Mouse (Mus musculus) embryonic facial prominence, embryonic 14.5 days (tissue): ENCODE measurements around the gene Lrriq3. TPM values are rescaled to one million over a fixed set of nuclear protein-coding genes. Genes with fewer than 3 reads are reported as not detected.

Source experiments
- ATAC-seq: fragments of 200-750 bp; cut with Nextera tagmentation; 2 replicates; pipeline ENCODE4 v1.8.0; 2017; ENCODE audit warnings: low read depth, moderate number of reproducible peaks, moderate TSS enrichment
- DNase-seq: peaks from one replicate; pipeline ENCODE4 v3.0.0-alpha.2; 2015; ENCODE audit warnings: low spot score
- H3K27ac ChIP-seq: fragments of 300-500 bp; sonication (generic); replicated peaks from 2 replicates; pipeline ENCODE4 v1.5.1; 2014; ENCODE audit warnings: low read depth, mild to moderate bottlenecking, low read length, moderate library complexity
- H3K27me3 ChIP-seq: fragments of 300-500 bp; sonication (generic); replicated peaks from 2 replicates; pipeline ENCODE4 v1.6.1; 2014; ENCODE audit warnings: low read length; ENCODE audit not compliant: control insufficient read depth, insufficient read depth
- H3K36me3 ChIP-seq: fragments of 300-500 bp; sonication (generic); 2 replicates; pipeline ENCODE4 v1.6.1; 2014; ENCODE audit warnings: low read length, mixed read lengths; ENCODE audit not compliant: control insufficient read depth, insufficient read depth
- H3K4me1 ChIP-seq: fragments of 300-500 bp; sonication (generic); 2 replicates; pipeline ENCODE4 v1.6.1; 2014; ENCODE audit warnings: antibody characterized with exemption, low read length; ENCODE audit not compliant: control insufficient read depth, insufficient read depth
- H3K4me2 ChIP-seq: fragments of 300-500 bp; sonication (generic); 2 replicates; pipeline ENCODE4 v1.6.1; 2014; ENCODE audit warnings: low read depth, mild to moderate bottlenecking, low read length, moderate library complexity, mixed read lengths
- H3K4me3 ChIP-seq: fragments of 300-500 bp; sonication (generic); 2 replicates; pipeline ENCODE4 v1.5.1; 2014; ENCODE audit warnings: low read depth, mild to moderate bottlenecking, low read length
- H3K9ac ChIP-seq: fragments of 300-500 bp; sonication (generic); 2 replicates; pipeline ENCODE4 v1.6.1; 2014; ENCODE audit warnings: low read depth, mild to moderate bottlenecking, low read length, moderate library complexity, mixed read lengths
- H3K9me3 ChIP-seq: fragments of 300-500 bp; sonication (generic); 2 replicates; pipeline ENCODE4 v1.6.1; 2016; ENCODE audit warnings: low read length; ENCODE audit not compliant: control insufficient read depth
- WGBS: fragments of 180-500 bp; shearing (Covaris S2); extraction: QIAGEN DNeasy Blood & Tissue Kit; methylation state at CpG from one replicate; pipeline ENCODE4 v1.1.7; 2014; 5-methylcytosine and 5-hydroxymethylcytosine counted together
- polyA plus RNA-seq: library from polyadenylated mRNA; unstranded; fragments of >200 nt; fragmentation: Nextera tagmentation; extraction: Ambion mirVana; gene quantifications from 2 replicates; pipeline ENCODE4 v1.2.1, GENCODE M21; 2014

Gene Lrriq3
- polyA plus RNA-seq, 1 experiment from 2014 or later: 1.0 TPM

DNA sequence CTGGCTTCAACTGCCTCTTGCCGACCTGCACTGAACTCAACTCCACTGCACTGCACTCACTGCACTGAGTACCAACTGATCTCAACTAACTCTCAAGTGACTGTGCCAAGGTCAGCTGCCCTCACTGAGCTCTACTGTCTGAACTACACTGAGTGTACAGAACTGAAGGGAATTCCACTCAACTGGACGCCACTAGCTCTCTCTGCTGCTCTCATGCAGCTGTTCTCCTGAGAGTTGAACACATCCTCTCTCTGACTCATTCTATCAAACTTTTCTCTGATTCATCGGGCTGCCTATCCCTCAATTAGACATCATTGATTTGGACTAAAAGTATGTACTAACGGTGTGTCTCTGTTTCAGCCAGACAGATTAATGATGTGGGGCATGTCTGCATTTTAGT, 15.3 kb upstream of the Lrriq3 start:
- 74% methylated on average over 4 of the region's 4 CpGs for WGBS

GRCm38 (mm10) chr3:155092081-155092480, 1.2 kb upstream of the Lrriq3 start:
- 93% methylated on average over 6 of the region's 6 CpGs for WGBS
- Histone ChIP-seq H3K9me3 (no peaks in the 10 kb centered on the region), H3K9ac (no peak overlapping the region), H3K27me3 (no peaks in the 10 kb centered on the region), H3K4me3 (peak overlapping the region; percentile 48; the same call in 1 of the 2 replicates), H3K4me1 (0 out of 2 replicates have a peak, but pooled peaks cover 3% of the 10 kb centered on the region), H3K4me2 (peak overlapping the region; percentile 64), H3K36me3 (peaks cover 25% of the 10 kb centered on the region), H3K27ac (no peak overlapping the region)
- DNase-seq (no peak), ATAC-seq (no peak)

More for the DNA sequence above, 15.3 kb upstream of the Lrriq3 start:
- Histone ChIP-seq H3K4me1 (no peaks in the 10 kb centered on the region), H3K27ac (no peak overlapping the region), H3K36me3 (no peaks in the 10 kb centered on the region), H3K4me3 (no peak overlapping the region), H3K9ac (no peak overlapping the region), H3K9me3 (no peaks in the 10 kb centered on the region), H3K4me2 (no peak overlapping the region), H3K27me3 (no peaks in the 10 kb centered on the region)
- DNase-seq (no peak), ATAC-seq (no peak)

- no peak overlapping the region for H3K4me2 ChIP-seq
- no peak overlapping the region for H3K4me3 ChIP-seq
- H3K36me3 ChIP-seq: no peaks in the 10 kb centered on the region
- H3K9me3 ChIP-seq: no peaks in the 10 kb centered on the region
- H3K27ac ChIP-seq: no peak overlapping the region
- no peaks in the 10 kb centered on the region for H3K4me1 ChIP-seq
- DNase-seq: no peak
- WGBS: 80% methylated on average over 1 of the region's 1 CpGs
- no peak for ATAC-seq
- H3K27me3 ChIP-seq: no peaks in the 10 kb centered on the region
- H3K9ac ChIP-seq: no peak overlapping the region
These were observed 6.0 kb downstream of the Lrriq3 start for GRCm38 (mm10) chr3:155099266-155099665.

GRCm38 (mm10) chr3:155105957-155106356, 12.7 kb downstream of the Lrriq3 start:
- no peaks in the 10 kb centered on the region for H3K27me3 ChIP-seq
- H3K9me3 ChIP-seq: no peaks in the 10 kb centered on the region
- no peak overlapping the region for H3K9ac ChIP-seq
- H3K27ac ChIP-seq: no peak overlapping the region
- H3K4me1 ChIP-seq: no peaks in the 10 kb centered on the region
- DNase-seq (no peak), ATAC-seq (no peak)
- no peak overlapping the region for H3K4me2 ChIP-seq
- 42% methylated on average over 1 of the region's 1 CpGs for WGBS
- no peaks in the 10 kb centered on the region for H3K36me3 ChIP-seq
- H3K4me3 ChIP-seq: no peak overlapping the region

GRCm38 (mm10) chr3:155137737-155138136, 44.5 kb downstream of the Lrriq3 start:
- H3K27ac ChIP-seq: no peak overlapping the region
- DNase-seq (no peak), ATAC-seq (no peak)
- WGBS: 83% methylated on average over 5 of the region's 5 CpGs
- no peaks in the 10 kb centered on the region for H3K27me3 ChIP-seq
- H3K9ac ChIP-seq: no peak overlapping the region
- H3K36me3 ChIP-seq: no peaks in the 10 kb centered on the region
- no peak overlapping the region for H3K4me2 ChIP-seq
- H3K4me1 ChIP-seq: no peaks in the 10 kb centered on the region
- no peak overlapping the region for H3K4me3 ChIP-seq
- no peaks in the 10 kb centered on the region for H3K9me3 ChIP-seq

GRCm38 (mm10) chr3:155141047-155141446, 47.8 kb downstream of the Lrriq3 start:
- no peak for ATAC-seq

DNA sequence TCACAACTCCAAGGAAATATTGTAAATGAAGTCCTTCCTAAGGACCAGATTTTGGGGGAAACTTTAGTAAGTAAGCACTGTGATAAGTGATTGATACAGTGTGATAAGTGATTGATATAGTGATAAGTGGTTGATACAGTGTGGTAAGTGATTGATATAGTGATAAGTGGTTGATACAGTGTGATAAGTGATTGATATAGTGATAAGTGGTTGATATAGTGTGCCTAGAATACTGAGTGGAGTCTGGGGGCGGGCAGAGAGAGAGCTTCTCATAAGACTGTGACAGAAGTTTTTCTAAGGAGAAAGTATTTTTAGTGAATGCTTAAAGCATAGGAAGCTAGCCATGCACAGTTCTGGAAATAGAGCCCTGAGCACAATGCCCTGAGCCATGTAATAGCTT, 51.1 kb downstream of the Lrriq3 start:
- Histone ChIP-seq H3K27me3 (no peaks in the 10 kb centered on the region), H3K36me3 (no peaks in the 10 kb centered on the region), H3K9me3 (no peaks in the 10 kb centered on the region), H3K9ac (no peak overlapping the region), H3K4me3 (no peak overlapping the region), H3K4me2 (no peak overlapping the region), H3K4me1 (no peaks in the 10 kb centered on the region), H3K27ac (no peak overlapping the region)
- DNase-seq (no peak), ATAC-seq (no peak)
- WGBS: 73% methylated on average over 1 of the region's 1 CpGs

More at GRCm38 (mm10) chr3:155141047-155141446, 47.8 kb downstream of the Lrriq3 start:
- no peak overlapping the region for H3K4me2 ChIP-seq
- no peak overlapping the region for H3K9ac ChIP-seq
- 89% methylated on average over 11 of the region's 11 CpGs for whole genome bisulfite sequencing
- no peaks in the 10 kb centered on the region for H3K4me1 ChIP-seq
- H3K27me3 ChIP-seq: no peaks in the 10 kb centered on the region
- no peaks in the 10 kb centered on the region for H3K36me3 ChIP-seq
- no peaks in the 10 kb centered on the region for H3K9me3 ChIP-seq
- H3K4me3 ChIP-seq: no peak overlapping the region
- no peak overlapping the region for H3K27ac ChIP-seq
- no peak for DNase-seq

DNA sequence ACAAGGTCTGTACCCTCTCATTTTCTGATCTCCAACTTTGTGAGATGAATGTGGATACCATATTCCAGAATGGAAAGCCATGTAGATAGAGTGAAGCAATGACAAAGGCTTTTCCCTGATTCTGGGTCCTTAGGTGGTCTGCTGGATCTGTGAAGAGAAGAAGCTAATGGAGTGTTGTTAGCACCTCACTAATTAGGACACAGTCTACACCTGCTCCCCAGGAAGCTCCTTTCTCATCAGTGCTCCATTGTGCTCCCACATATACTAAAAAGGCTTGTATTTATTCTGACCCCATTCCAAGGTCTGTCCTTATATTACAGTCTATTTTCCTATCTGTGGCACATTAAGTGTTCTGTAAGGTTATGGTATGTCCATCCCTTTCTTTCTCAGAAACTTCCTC, 68.6 kb downstream of the Lrriq3 start:
- ATAC-seq: no peak
- Histone ChIP-seq H3K4me3 (no peak overlapping the region), H3K9ac (no peak overlapping the region), H3K4me2 (no peak overlapping the region), H3K9me3 (no peaks in the 10 kb centered on the region), H3K4me1 (no peaks in the 10 kb centered on the region), H3K36me3 (no peaks in the 10 kb centered on the region), H3K27ac (no peak overlapping the region), H3K27me3 (no peaks in the 10 kb centered on the region)
- no peak for DNase-seq

DNA sequence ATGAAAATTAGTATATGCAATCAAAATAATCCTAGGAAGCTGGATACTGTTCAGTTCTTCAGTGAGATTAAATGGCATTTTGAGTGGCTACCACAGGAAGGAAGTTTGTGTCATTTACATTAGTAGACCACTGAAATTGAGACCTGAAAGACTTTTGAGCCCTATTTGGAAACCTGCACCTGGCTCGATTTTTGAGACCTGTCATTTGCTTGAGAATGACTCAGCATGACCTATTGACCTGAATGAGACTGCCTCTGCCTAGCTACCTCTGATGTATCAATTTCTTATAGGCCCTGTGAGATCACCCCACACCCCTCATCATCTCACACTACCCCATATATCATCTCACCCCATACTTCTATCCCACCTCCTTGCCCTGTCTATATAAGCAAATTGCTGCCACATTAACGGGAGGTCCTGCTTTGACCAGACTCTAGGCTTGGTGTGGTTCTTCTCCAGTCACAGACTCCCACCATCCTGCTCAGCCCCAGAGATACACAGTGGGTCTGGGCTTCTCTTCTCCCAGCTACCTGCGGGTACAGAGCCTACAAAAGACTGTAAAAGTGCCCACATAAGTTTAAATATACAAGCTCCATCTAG, 87.2 kb downstream of the Lrriq3 start:
- Histone ChIP-seq H3K9ac (no peak overlapping the region), H3K27ac (no peak overlapping the region), H3K4me1 (no peaks in the 10 kb centered on the region), H3K4me3 (no peak overlapping the region), H3K4me2 (no peak overlapping the region), H3K36me3 (no peaks in the 10 kb centered on the region), H3K9me3 (no peaks in the 10 kb centered on the region), H3K27me3 (no peaks in the 10 kb centered on the region)
- DNase-seq (no peak), ATAC-seq (no peak)
- 73% methylated on average over 3 of the region's 3 CpGs for WGBS
